Mouse (Mus musculus) spleen, adult 12 weeks (tissue): ENCODE measurements around the gene Inka2.

Experiments
- DNase-seq: peaks from one replicate; pipeline ENCODE4 v3.0.0; 2022; ENCODE audit warnings: low spot score

Gene Inka2

GRCm38 (mm10) chr3:105726037-105726436, 21.6 kb downstream of the Inka2 start:
- DNase-seq, result peak; percentile 25

- no peak for DNase-seq
These were observed 28.0 kb downstream of the Inka2 start for GRCm38 (mm10) chr3:105732360-105732759.

- DNase-seq, result no peak
These were observed 29.1 kb downstream of the Inka2 start for GRCm38 (mm10) chr3:105733538-105733937.

GRCm38 (mm10) chr3:105735285-105735684, 30.9 kb downstream of the Inka2 start:
- DNase-seq, result no peak

GRCm38 (mm10) chr3:105736148-105736547, 31.7 kb downstream of the Inka2 start:
- DNase-seq, result no peak

- no peak for DNase-seq
These were observed 32.7 kb downstream of the Inka2 start for GRCm38 (mm10) chr3:105737070-105737469.

GRCm38 (mm10) chr3:105737666-105738065, 33.3 kb downstream of the Inka2 start:
- no peak for DNase-seq

GRCm38 (mm10) chr3:105746542-105746941, 42.1 kb downstream of the Inka2 start:
- no peak for DNase-seq

GRCm38 (mm10) chr3:105750810-105751209, 46.4 kb downstream of the Inka2 start:
- DNase-seq, result no peak

GRCm38 (mm10) chr3:105754184-105754583, 49.8 kb downstream of the Inka2 start:
- no peak for DNase-seq

GRCm38 (mm10) chr3:105755123-105755522, 50.7 kb downstream of the Inka2 start:
- no peak for DNase-seq

- DNase-seq, result no peak
These were observed 52.1 kb downstream of the Inka2 start for GRCm38 (mm10) chr3:105756505-105756904.

- no peak for DNase-seq
These were observed 53.1 kb downstream of the Inka2 start for GRCm38 (mm10) chr3:105757323-105758083.

- DNase-seq, result no peak
These were observed 53.7 kb downstream of the Inka2 start for GRCm38 (mm10) chr3:105758098-105758497.

- DNase-seq, result no peak
These were observed 54.3 kb downstream of the Inka2 start for GRCm38 (mm10) chr3:105758658-105759057.

- no peak for DNase-seq
These were observed 55.7 kb downstream of the Inka2 start for GRCm38 (mm10) chr3:105760063-105760462.

GRCm38 (mm10) chr3:105763132-105763851, 58.9 kb downstream of the Inka2 start:
- no peak for DNase-seq

GRCm38 (mm10) chr3:105768529-105768928, 64.1 kb downstream of the Inka2 start:
- DNase-seq, result no peak

- DNase-seq, result no peak
These were observed 65.0 kb downstream of the Inka2 start for GRCm38 (mm10) chr3:105769380-105769779.
